Mouse (Mus musculus): ENCODE data around the gene Gm16429.
"Not testable (repeated sequence)": the region's sequence is repeated elsewhere in the genome, so short reads cannot be mapped to it uniquely, and the experiment has no call there.

The Gm16429 gene

DNA sequence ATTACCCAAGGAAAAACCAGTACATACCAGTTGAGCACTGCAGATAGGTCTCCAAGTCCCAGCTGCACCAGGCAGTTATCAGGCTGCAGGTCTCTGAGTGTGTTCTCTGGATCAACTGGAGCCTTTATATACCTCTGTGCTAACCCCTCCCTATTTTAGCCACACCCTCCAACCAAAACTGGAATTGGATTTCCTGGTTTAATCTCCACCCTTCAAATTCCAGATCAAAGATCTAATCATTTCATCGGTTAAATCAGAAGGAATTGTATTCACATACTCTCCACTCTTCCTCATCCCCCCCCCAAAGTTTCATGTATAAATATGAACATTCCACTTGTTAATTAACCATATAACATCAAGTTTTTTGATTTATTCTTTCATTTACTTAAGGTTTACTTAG lies at the start of gene Gm16429:
Gene Gm16429 (minus strand): TSS at position 101 of the 400 bp plus-strand sequence.
- not testable (repeated sequence) for DNase-seq (ENCODE audit: low read depth, low spot score)

All from CD4-positive helper T cell, adult 2 months (primary cell).